Mouse (Mus musculus) large intestine, adult 2 months (tissue): Measurements from ENCODE around the gene Rab37. TPM values are rescaled to one million over a fixed set of nuclear protein-coding genes. Genes with fewer than 3 reads are reported as not detected.

Experiments used
- polyA plus RNA-seq: library from polyadenylated mRNA; depleted of rRNA; stranded (reverse); fragments of >200 nt; gene quantifications from 2 replicates; pipeline ENCODE4 v1.2.3, GENCODE M21; 2012; rRNA removed

The Rab37 gene
- polyA plus RNA-seq, 1 experiment: 3.5 TPM

Other genes starting within 250 kb of the Rab37 start
- 2.0 and 3.9 TPM in 2 replicates for gene Gprc5c, start 240.3 kb upstream of the Rab37 start, polyA plus RNA-seq
- 1.3 and 2.2 TPM in 2 replicates for gene Cd300a, start 201.4 kb upstream of the Rab37 start, polyA plus RNA-seq
- gene Cd300lb, start 157.0 kb upstream of the Rab37 start, polyA plus RNA-seq: 0.25 and 0.63 TPM in 2 replicates
- gene Cd300c, start 122.3 kb upstream of the Rab37 start, polyA plus RNA-seq: 0.63 and 1.2 TPM in 2 replicates
- gene Cd300ld, start 101.5 kb upstream of the Rab37 start, polyA plus RNA-seq: 1.6 and 2.3 TPM in 2 replicates
- 8.0 and 10.1 TPM in 2 replicates for gene Cd300c2, start 89.6 kb upstream of the Rab37 start, polyA plus RNA-seq
- gene Cd300ld2, start 75.2 kb upstream of the Rab37 start, polyA plus RNA-seq: not detected in 2 replicates
- gene Cd300ld4, start 64.4 kb upstream of the Rab37 start, polyA plus RNA-seq: 0.29 TPM in 1 of 2 replicates, not detected in the other
- gene Cd300ld5, start 53.7 kb upstream of the Rab37 start, polyA plus RNA-seq: 0.89 TPM in 1 of 2 replicates, not detected in the other
- gene Cd300ld3, start 43.0 kb upstream of the Rab37 start, polyA plus RNA-seq: 2.9 and 3.7 TPM in 2 replicates
- 0.19 and 0.59 TPM in 2 replicates for gene Cd300e, start 29.3 kb upstream of the Rab37 start, polyA plus RNA-seq
- 4.8 and 6.3 TPM in 2 replicates for gene Cd300lf, start 42.6 kb downstream of the Rab37 start, polyA plus RNA-seq
- gene Slc9a3r1, start 71.9 kb downstream of the Rab37 start, polyA plus RNA-seq: 492 and 733 TPM in 2 replicates
- gene Tmem104, start 96.1 kb downstream of the Rab37 start, polyA plus RNA-seq: 7.9 and 10.1 TPM in 2 replicates
- gene Nat9, start 96.4 kb downstream of the Rab37 start, polyA plus RNA-seq: 25.3 and 25.4 TPM in 2 replicates
- 0.04 TPM in 2 replicates for gene Grin2c, start 175.8 kb downstream of the Rab37 start, polyA plus RNA-seq
- 10.0 and 11.8 TPM in 2 replicates for gene Fdxr, start 185.6 kb downstream of the Rab37 start, polyA plus RNA-seq
- gene Fads6, start 206.2 kb downstream of the Rab37 start, polyA plus RNA-seq: 0.51 and 0.53 TPM in 2 replicates
- 0.05 and 0.63 TPM in 2 replicates for gene Otop2, start 215.7 kb downstream of the Rab37 start, polyA plus RNA-seq
- 0.02 and 0.11 TPM in 2 replicates for gene Ush1g, start 230.6 kb downstream of the Rab37 start, polyA plus RNA-seq
- 0.06 and 0.12 TPM in 2 replicates for gene Otop3, start 243.3 kb downstream of the Rab37 start, polyA plus RNA-seq